Mouse (Mus musculus): ENCODE measurements at regions not wholly inside any gene's neighbourhood (a gene's known extent, or its start where the extent isn't known, plus 50 kb on each side); places are given as distances from the start of the nearest gene placed in this dataset.

DNA sequence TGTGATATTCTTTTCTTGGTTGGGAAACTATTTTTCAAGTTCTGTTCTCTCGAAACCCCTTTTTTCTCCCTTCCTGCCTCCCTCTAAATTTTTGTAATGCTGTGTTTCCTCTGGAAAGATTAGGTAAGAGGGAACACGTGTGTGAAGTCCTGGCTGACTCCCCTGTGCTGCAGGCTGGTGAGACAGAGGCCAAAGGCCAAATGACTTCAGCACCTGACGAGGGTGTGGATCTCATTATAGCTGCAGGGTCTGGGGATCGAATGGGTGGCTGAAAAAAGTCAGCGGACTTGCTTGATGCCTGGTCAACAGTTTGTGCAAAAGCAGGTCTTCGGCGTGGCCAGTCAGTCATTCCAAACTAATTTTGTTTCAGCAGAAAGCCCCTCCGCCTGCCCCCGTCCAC lies 159.1 kb downstream of the En1 start:
- no peak for TF ChIP-seq CTCF (IDR thresholded peaks at IDR 0.05; ENCODE audit: low read depth)
- TF ChIP-seq EP300 (optimal IDR thresholded peaks at IDR 0.05), result no peak

Measured in stomach, postnatal 0 days (tissue).